Mouse (Mus musculus): Measurements from ENCODE around the gene Vhl. TPM values are rescaled to one million over a fixed set of nuclear protein-coding genes. Genes with fewer than 3 reads are reported as not detected.

The Vhl gene
- polyA plus RNA-seq, 1 experiment from 2014 or later = 25.6 TPM

GRCm38 (mm10) chr6:113653551-113653950, 29.8 kb downstream of the Vhl start:
- no peak overlapping the region for H3K4me2 ChIP-seq
- H3K9me3 ChIP-seq (replicated peaks) = no peaks in the 10 kb centered on the region
- 85% methylated on average over 7 of the region's 7 CpGs for WGBS
- no peaks in the 10 kb centered on the region for H3K36me3 ChIP-seq
- H3K4me1 ChIP-seq (replicated peaks) = 0 out of 2 replicates have a peak, but pooled peaks cover 5% of the 10 kb centered on the region
- no peak overlapping the region for H3K9ac ChIP-seq
- H3K4me3 ChIP-seq = no peak overlapping the region
- no peak for ATAC-seq (replicated peaks; ENCODE audit: insufficient number of reproducible peaks, insufficient read depth, low FRiP score, low read depth)
- no peaks in the 10 kb centered on the region for H3K27me3 ChIP-seq
- H3K27ac ChIP-seq = no peak overlapping the region

DNA sequence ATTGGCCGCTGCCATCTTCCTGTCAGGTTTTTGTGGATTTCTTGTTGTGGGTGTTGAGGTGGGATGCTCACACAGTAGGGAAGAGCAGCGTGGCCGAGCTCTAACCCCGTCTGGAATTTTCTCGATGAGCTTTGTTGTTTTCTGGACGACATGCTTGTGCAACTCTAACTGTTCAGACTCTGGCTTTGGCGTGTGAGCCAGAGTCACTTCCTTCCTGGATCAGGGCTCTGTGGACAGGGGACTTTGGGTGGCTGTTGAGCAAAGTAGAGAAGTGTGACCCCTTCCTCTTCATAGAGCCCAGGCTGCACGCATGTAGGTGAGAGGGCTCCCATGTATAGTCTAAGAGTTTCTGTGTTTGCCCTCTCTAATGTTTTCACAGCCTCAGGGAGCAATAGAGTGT, 30.3 kb downstream of the Vhl start:
- no peak overlapping the region for H3K4me3 ChIP-seq
- no peaks in the 10 kb centered on the region for H3K9me3 ChIP-seq (replicated peaks)
- H3K4me2 ChIP-seq = no peak overlapping the region
- no peaks in the 10 kb centered on the region for H3K27me3 ChIP-seq
- 66% methylated on average over 8 of the region's 8 CpGs for WGBS
- no peak for ATAC-seq (replicated peaks; ENCODE audit: insufficient number of reproducible peaks, insufficient read depth, low FRiP score, low read depth)
- H3K4me1 ChIP-seq (replicated peaks) = peaks cover 8% of the 10 kb centered on the region
- H3K36me3 ChIP-seq = no peaks in the 10 kb centered on the region
- no peak overlapping the region for H3K9ac ChIP-seq
- H3K27ac ChIP-seq = no peak overlapping the region

- Histone ChIP-seq H3K4me1 (replicated peaks) (peaks cover 14% of the 10 kb centered on the region), H3K4me2 (no peak overlapping the region), H3K36me3 (no peaks in the 10 kb centered on the region), H3K4me3 (no peak overlapping the region), H3K9me3 (replicated peaks) (no peaks in the 10 kb centered on the region), H3K27ac (no peak overlapping the region), H3K27me3 (no peaks in the 10 kb centered on the region), H3K9ac (no peak overlapping the region)
- ATAC-seq (replicated peaks; ENCODE audit: insufficient number of reproducible peaks, insufficient read depth, low FRiP score, low read depth) = no peak
- 63% methylated on average over 16 of the region's 16 CpGs for WGBS
Measured at GRCm38 (mm10) chr6:113654753-113655397, 31.1 kb downstream of the Vhl start.

DNA sequence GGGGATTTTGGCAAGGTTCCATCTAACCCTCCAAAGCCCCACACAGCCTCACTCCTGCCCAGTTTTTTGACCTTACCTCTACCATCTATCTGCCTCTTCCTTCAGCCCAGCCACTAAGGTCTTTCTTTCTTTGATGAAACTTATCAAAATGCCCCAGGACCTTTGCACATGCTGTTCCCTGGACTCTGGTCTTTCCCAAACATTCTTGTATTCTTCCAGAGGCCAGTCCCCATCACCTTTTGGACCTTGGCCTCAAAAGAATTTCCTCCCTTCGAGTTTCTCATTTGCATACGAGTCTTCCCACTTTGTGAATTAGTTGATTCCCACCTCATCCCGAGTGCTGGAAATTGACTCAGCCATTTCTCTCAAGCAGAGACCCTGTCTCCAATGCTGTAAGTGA, 31.7 kb downstream of the Vhl start:
- ATAC-seq (replicated peaks; ENCODE audit: insufficient number of reproducible peaks, insufficient read depth, low FRiP score, low read depth) = no peak
- no peak overlapping the region for H3K4me2 ChIP-seq
- no peak overlapping the region for H3K4me3 ChIP-seq
- no peaks in the 10 kb centered on the region for H3K27me3 ChIP-seq
- no peak overlapping the region for H3K9ac ChIP-seq
- H3K9me3 ChIP-seq (replicated peaks) = no peaks in the 10 kb centered on the region
- no peak overlapping the region for H3K27ac ChIP-seq
- WGBS = 83% methylated on average over 3 of the region's 3 CpGs
- peaks cover 17% of the 10 kb centered on the region for H3K4me1 ChIP-seq (replicated peaks)
- no peaks in the 10 kb centered on the region for H3K36me3 ChIP-seq

- H3K4me2 ChIP-seq = no peak overlapping the region
- no peak overlapping the region for H3K27ac ChIP-seq
- no peak overlapping the region for H3K9ac ChIP-seq
- no peaks in the 10 kb centered on the region for H3K27me3 ChIP-seq
- 79% methylated on average over 6 of the region's 6 CpGs for WGBS
- H3K36me3 ChIP-seq = no peaks in the 10 kb centered on the region
- H3K4me1 ChIP-seq (replicated peaks) = peaks cover 31% of the 10 kb centered on the region
- H3K9me3 ChIP-seq (replicated peaks) = no peaks in the 10 kb centered on the region
- no peak for ATAC-seq (replicated peaks; ENCODE audit: insufficient number of reproducible peaks, insufficient read depth, low FRiP score, low read depth)
- no peak overlapping the region for H3K4me3 ChIP-seq
Measured at GRCm38 (mm10) chr6:113656847-113657246, 33.1 kb downstream of the Vhl start.

GRCm38 (mm10) chr6:113658226-113658625, 34.5 kb downstream of the Vhl start:
- peaks cover 34% of the 10 kb centered on the region for H3K4me1 ChIP-seq (replicated peaks)
- ATAC-seq (replicated peaks; ENCODE audit: insufficient number of reproducible peaks, insufficient read depth, low FRiP score, low read depth) = peak; percentile 20; the same call in 1 of the 2 replicates
- no peak overlapping the region for H3K4me2 ChIP-seq
- no peaks in the 10 kb centered on the region for H3K27me3 ChIP-seq
- no peak overlapping the region for H3K4me3 ChIP-seq
- no peaks in the 10 kb centered on the region for H3K9me3 ChIP-seq (replicated peaks)
- H3K27ac ChIP-seq = peak overlapping the region; percentile 35
- no peak overlapping the region for H3K9ac ChIP-seq
- no peaks in the 10 kb centered on the region for H3K36me3 ChIP-seq
- WGBS = 47% methylated on average over 3 of the region's 3 CpGs

GRCm38 (mm10) chr6:113659648-113660491, 36.1 kb downstream of the Vhl start:
- Histone ChIP-seq H3K27ac (peak overlapping the region; percentile 52), H3K36me3 (no peaks in the 10 kb centered on the region), H3K4me3 (no peak overlapping the region), H3K9ac (no peak overlapping the region), H3K27me3 (no peaks in the 10 kb centered on the region), H3K4me2 (no peak overlapping the region), H3K4me1 (replicated peaks) (peaks cover 32% of the 10 kb centered on the region), H3K9me3 (replicated peaks) (no peaks in the 10 kb centered on the region)
- ATAC-seq (replicated peaks; ENCODE audit: insufficient number of reproducible peaks, insufficient read depth, low FRiP score, low read depth) = 0 out of 2 replicates have a peak, but pooled peaks have one; percentile 35
- 45% methylated on average over 8 of the region's 8 CpGs for WGBS

DNA sequence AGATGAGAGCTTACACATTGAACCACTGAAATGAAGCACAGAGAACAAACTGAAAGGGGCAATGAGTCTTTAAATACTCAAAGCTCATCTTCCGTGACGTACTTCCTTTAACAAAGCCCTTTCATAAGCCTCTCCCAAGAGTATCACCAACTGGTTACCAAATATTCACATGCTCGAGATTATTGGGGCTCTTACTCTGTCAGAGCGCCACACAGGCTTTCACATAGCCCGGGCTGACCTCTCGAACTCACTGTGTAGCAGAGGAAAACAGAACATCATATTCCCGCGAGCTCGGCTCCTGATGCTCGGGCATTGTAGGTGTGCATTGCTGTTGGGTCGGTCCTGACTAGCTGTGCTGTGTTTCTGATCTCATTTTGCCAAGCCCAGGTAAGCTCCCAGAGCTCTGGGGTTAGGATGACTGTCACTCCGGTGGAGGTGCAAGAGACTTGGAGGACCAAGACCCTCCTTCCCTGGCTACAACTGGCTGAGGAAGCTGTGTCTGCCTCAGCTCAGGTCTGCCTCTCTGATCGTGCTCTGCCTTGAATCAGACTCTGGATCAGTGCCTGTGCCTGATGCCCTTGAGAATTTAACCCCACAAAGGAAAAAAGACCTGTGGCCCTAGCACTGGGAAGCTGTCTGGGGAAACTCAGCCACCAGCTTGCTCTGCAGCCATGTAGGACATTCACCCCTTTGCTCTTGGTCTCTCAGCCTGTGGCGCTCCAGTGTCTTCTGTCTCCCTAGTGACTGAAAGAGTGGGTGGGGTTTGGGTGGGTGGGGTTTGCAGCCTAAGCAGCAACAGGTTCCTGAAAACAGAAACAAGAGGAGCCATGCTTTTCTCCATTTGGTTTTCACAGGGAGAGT, 37.0 kb downstream of the Vhl start:
- WGBS = 57% methylated on average over 14 of the region's 14 CpGs
- no peak overlapping the region for H3K4me2 ChIP-seq
- H3K4me1 ChIP-seq (replicated peaks) = peaks cover 32% of the 10 kb centered on the region
- H3K9ac ChIP-seq = no peak overlapping the region
- H3K27ac ChIP-seq = peak overlapping the region; percentile 52
- H3K36me3 ChIP-seq = no peaks in the 10 kb centered on the region
- H3K4me3 ChIP-seq = no peak overlapping the region
- no peaks in the 10 kb centered on the region for H3K9me3 ChIP-seq (replicated peaks)
- no peaks in the 10 kb centered on the region for H3K27me3 ChIP-seq
- ATAC-seq (replicated peaks; ENCODE audit: insufficient number of reproducible peaks, insufficient read depth, low FRiP score, low read depth) = no peak

- H3K27me3 ChIP-seq = no peaks in the 10 kb centered on the region
- no peaks in the 10 kb centered on the region for H3K36me3 ChIP-seq
- peaks cover 32% of the 10 kb centered on the region for H3K4me1 ChIP-seq (replicated peaks)
- H3K4me3 ChIP-seq = no peak overlapping the region
- H3K27ac ChIP-seq = peak overlapping the region; percentile 3; the same call in 1 of the 2 replicates
- H3K9me3 ChIP-seq (replicated peaks) = no peaks in the 10 kb centered on the region
- no peak overlapping the region for H3K4me2 ChIP-seq
- no peak for ATAC-seq (replicated peaks; ENCODE audit: insufficient number of reproducible peaks, insufficient read depth, low FRiP score, low read depth)
- H3K9ac ChIP-seq = no peak overlapping the region
- WGBS = 54% methylated on average over 12 of the region's 12 CpGs
Measured at GRCm38 (mm10) chr6:113661353-113662241, 37.8 kb downstream of the Vhl start.

DNA sequence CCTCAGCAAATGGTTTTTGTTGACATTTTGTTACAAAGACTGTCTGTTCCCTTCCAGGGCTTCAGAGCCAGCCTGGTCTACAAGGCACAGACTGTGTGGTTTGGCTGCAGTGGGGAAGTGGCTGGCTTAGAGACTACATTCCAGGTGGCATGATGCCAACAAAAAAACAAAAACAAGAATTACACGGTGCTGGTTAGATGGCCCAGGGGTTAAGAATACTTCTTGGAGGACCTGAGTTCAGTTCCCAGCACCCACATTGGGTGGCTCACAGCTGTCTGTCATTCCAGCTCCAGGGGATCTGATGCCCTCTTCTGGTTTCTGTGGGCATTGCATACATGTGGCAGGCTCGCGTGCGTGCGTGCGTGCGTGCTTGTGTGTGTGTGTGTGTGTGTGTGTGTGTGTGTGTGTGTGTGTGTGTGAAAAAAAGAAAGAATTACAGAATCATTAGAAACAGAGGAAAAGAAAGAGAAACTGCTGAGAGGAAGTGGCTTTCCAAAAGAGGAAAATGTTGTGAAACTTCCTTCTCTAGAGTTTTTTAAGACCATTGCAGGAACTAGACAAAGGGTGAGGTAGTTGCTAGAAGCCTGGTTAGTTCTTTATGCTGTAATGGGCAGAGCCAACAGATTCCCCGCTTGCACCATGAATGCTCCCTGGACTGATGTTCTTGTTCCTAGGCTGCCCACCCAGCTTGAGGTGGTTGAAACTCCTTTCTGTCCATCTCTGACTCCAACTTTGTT, 39.4 kb downstream of the Vhl start:
- Histone ChIP-seq H3K4me1 (replicated peaks) (peaks cover 32% of the 10 kb centered on the region), H3K9me3 (replicated peaks) (no peaks in the 10 kb centered on the region), H3K4me3 (no peak overlapping the region), H3K4me2 (no peak overlapping the region), H3K27ac (no peak overlapping the region), H3K9ac (no peak overlapping the region), H3K36me3 (no peaks in the 10 kb centered on the region), H3K27me3 (no peaks in the 10 kb centered on the region)
- WGBS = 83% methylated on average over 8 of the region's 8 CpGs
- ATAC-seq (replicated peaks; ENCODE audit: insufficient number of reproducible peaks, insufficient read depth, low FRiP score, low read depth) = no peak

Measured in heart, embryonic 15.5 days (tissue).